Mouse (Mus musculus): ENCODE measurements around the gene Rapgef4. TPM values are rescaled to one million over a fixed set of nuclear protein-coding genes. Genes with fewer than 3 reads are reported as not detected.

Gene Rapgef4
- polyA plus RNA-seq, 1 experiment, result 192 TPM

DNA sequence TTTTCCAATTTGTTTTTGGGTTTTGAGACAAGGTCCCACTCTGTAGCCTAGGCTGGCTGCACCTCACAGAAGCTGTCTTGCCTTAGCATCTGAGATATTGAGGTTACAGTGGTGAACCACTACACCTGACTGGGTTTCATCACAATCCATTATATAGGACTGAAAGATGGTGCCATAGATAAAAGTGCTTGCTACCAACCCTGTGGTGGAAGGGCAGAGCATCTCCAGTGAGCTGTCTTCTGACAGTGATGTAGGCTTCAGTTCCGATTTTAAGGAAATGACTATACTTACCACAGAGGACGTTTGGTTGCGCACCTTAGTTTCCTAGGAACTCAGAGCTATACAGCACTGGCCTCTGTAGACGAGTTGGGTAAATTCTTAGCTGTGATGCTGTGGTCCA is 301.7 kb downstream of the Rapgef4 start:
- 80% methylated on average over 4 of the region's 4 CpGs for WGBS
- Histone ChIP-seq H3K27ac (ENCODE audit: insufficient read depth, low read length) (no peak overlapping the region), H3K4me3 (replicated peaks; ENCODE audit: insufficient read depth, low read depth, low read length) (no peak overlapping the region), H3K27me3 (ENCODE audit: control insufficient read depth, insufficient read depth, low read length) (no peaks in the 10 kb centered on the region; the same call in 1 of the 2 replicates), H3K4me1 (ENCODE audit: control insufficient read depth, insufficient read depth, low read length) (no peaks in the 10 kb centered on the region)
- TF ChIP-seq CTCF (IDR thresholded peaks at IDR 0.05; ENCODE audit: borderline replicate concordance, insufficient read depth, low read depth, low read length) (no peak), POLR2A (IDR thresholded peaks at IDR 0.05; ENCODE audit: borderline replicate concordance, insufficient read depth, low read length) (no peak)
- DNase-seq, result no peak

GRCm38 (mm10) chr2:72284689-72285088 is 303.6 kb downstream of the Rapgef4 start:
- DNase-seq, result peak in 1 of 2 experiments; percentile 44
- WGBS, result 31% methylated on average over 7 of the region's 7 CpGs
- Histone ChIP-seq H3K4me1 (ENCODE audit: control insufficient read depth, insufficient read depth, low read length) (no peaks in the 10 kb centered on the region), H3K27ac (ENCODE audit: insufficient read depth, low read length) (no peak overlapping the region), H3K27me3 (ENCODE audit: control insufficient read depth, insufficient read depth, low read length) (no peaks in the 10 kb centered on the region; the same call in 1 of the 2 replicates), H3K4me3 (replicated peaks; ENCODE audit: insufficient read depth, low read depth, low read length) (no peak overlapping the region)
- no peak for TF ChIP-seq POLR2A (IDR thresholded peaks at IDR 0.05; ENCODE audit: borderline replicate concordance, insufficient read depth, low read length)
- no peak for TF ChIP-seq CTCF (IDR thresholded peaks at IDR 0.05; ENCODE audit: borderline replicate concordance, insufficient read depth, low read depth, low read length)

DNA sequence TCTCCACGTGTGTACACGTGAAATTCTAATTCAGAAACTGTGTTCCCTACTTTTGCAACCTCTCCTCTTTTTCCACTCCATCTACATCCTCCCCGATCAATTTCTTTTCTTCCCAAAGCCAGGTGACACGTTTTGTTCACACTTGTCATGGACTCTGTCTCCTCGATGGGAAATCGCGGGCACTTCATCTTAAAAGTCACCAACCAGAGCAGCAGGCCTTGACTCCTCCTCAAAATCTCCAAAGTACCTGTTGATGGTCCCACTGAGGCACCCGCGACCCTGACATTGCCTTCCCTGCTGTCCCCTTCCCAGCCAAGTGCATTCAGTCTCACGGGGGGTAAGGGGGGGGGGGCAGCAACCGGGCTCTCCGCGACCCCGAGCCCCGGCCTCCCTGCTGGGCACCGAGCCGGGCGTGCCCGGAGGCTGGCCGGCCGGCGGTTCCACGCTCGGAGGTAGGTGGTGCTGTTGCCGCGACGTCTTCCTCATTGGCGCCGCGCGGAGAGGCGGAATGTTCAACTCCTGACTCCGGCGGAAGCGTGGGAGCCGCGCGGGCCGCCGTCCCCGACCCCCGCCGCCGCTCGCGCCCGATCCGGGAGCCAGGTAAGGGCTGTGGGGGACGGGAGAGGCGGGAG is 304.3 kb downstream of the Rapgef4 start, which contains the start of gene Map3k20:
Map3k20 (plus strand) TSS at position 382 of the 632 bp plus-strand sequence.
- TF ChIP-seq CTCF (IDR thresholded peaks at IDR 0.05; ENCODE audit: borderline replicate concordance, insufficient read depth, low read depth, low read length) (no peak), POLR2A (IDR thresholded peaks at IDR 0.05; ENCODE audit: borderline replicate concordance, insufficient read depth, low read length) (no peak)
- Histone ChIP-seq H3K4me1 (ENCODE audit: control insufficient read depth, insufficient read depth, low read length) (no peaks in the 10 kb centered on the region), H3K27ac (ENCODE audit: insufficient read depth, low read length) (no peak within 1 kb of the TSS), H3K4me3 (replicated peaks; ENCODE audit: insufficient read depth, low read depth, low read length) (peak within 1 kb of the TSS; percentile 62), H3K27me3 (ENCODE audit: control insufficient read depth, insufficient read depth, low read length) (no peaks in the 10 kb centered on the region; the same call in 1 of the 2 replicates)
- 3% methylated on average over 50 of the region's 50 CpGs for WGBS
- peak; percentile 55 to 68 for DNase-seq

GRCm38 (mm10) chr2:72285888-72286661 is 305.0 kb downstream of the Rapgef4 start:
- H3K27ac ChIP-seq (ENCODE audit: insufficient read depth, low read length), result no peak overlapping the region

GRCm38 (mm10) chr2:72287142-72287541 is 306.1 kb downstream of the Rapgef4 start:
- Histone ChIP-seq H3K4me3 (replicated peaks; ENCODE audit: insufficient read depth, low read depth, low read length) (no peak overlapping the region), H3K27ac (ENCODE audit: insufficient read depth, low read length) (no peak overlapping the region), H3K4me1 (ENCODE audit: control insufficient read depth, insufficient read depth, low read length) (no peaks in the 10 kb centered on the region), H3K27me3 (ENCODE audit: control insufficient read depth, insufficient read depth, low read length) (no peaks in the 10 kb centered on the region; the same call in 1 of the 2 replicates)
- no peak for DNase-seq
- WGBS, result 86% methylated on average over 4 of the region's 4 CpGs
- TF ChIP-seq POLR2A (IDR thresholded peaks at IDR 0.05; ENCODE audit: borderline replicate concordance, insufficient read depth, low read length) (no peak), CTCF (IDR thresholded peaks at IDR 0.05; ENCODE audit: borderline replicate concordance, insufficient read depth, low read depth, low read length) (no peak)

More at GRCm38 (mm10) chr2:72285888-72286661, 305.0 kb downstream of the Rapgef4 start:
- WGBS, result 3% methylated on average over 49 of the region's 60 CpGs
- H3K4me3 ChIP-seq (replicated peaks; ENCODE audit: insufficient read depth, low read depth, low read length), result peak overlapping the region; percentile 62
- DNase-seq, result peak; percentile 31 to 47
- no peaks in the 10 kb centered on the region; the same call in 1 of the 2 replicates for H3K27me3 ChIP-seq (ENCODE audit: control insufficient read depth, insufficient read depth, low read length)
- no peaks in the 10 kb centered on the region for H3K4me1 ChIP-seq (ENCODE audit: control insufficient read depth, insufficient read depth, low read length)
- TF ChIP-seq POLR2A (IDR thresholded peaks at IDR 0.05; ENCODE audit: borderline replicate concordance, insufficient read depth, low read length) (no peak), CTCF (IDR thresholded peaks at IDR 0.05; ENCODE audit: borderline replicate concordance, insufficient read depth, low read depth, low read length) (no peak)

GRCm38 (mm10) chr2:72288932-72289534 is 308.0 kb downstream of the Rapgef4 start:
- no peak for TF ChIP-seq CTCF (IDR thresholded peaks at IDR 0.05; ENCODE audit: borderline replicate concordance, insufficient read depth, low read depth, low read length)
- no peak for TF ChIP-seq POLR2A (IDR thresholded peaks at IDR 0.05; ENCODE audit: borderline replicate concordance, insufficient read depth, low read length)
- 94% methylated on average over 11 of the region's 11 CpGs for WGBS

DNA sequence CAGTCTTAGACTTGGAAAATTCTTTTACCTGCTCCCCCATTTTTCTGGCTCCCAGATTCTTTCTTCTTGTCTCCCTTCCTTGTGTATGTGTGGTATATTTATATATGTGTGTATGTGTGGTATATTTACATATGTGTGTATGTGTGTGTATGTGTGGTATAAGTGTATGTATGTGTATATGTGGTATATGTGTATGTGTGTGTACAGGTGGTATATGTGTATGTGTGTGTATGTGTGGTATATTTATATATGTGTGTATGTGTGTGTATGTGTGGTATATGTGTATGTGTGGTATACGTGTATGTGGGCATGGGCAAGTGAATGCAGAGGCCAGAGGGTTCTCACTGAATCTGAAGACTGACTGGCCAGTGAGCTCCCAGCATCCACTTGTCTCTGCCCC is 310.1 kb downstream of the Rapgef4 start:
- Histone ChIP-seq H3K27me3 (ENCODE audit: control insufficient read depth, insufficient read depth, low read length) (no peaks in the 10 kb centered on the region; the same call in 1 of the 2 replicates), H3K4me1 (ENCODE audit: control insufficient read depth, insufficient read depth, low read length) (no peaks in the 10 kb centered on the region), H3K4me3 (replicated peaks; ENCODE audit: insufficient read depth, low read depth, low read length) (no peak overlapping the region), H3K27ac (ENCODE audit: insufficient read depth, low read length) (no peak overlapping the region)
- WGBS, result 77% methylated on average over 1 of the region's 1 CpGs
- no peak for TF ChIP-seq POLR2A (IDR thresholded peaks at IDR 0.05; ENCODE audit: borderline replicate concordance, insufficient read depth, low read length)
- no peak for TF ChIP-seq CTCF (IDR thresholded peaks at IDR 0.05; ENCODE audit: borderline replicate concordance, insufficient read depth, low read depth, low read length)
- no peak for DNase-seq

More at GRCm38 (mm10) chr2:72288932-72289534, 308.0 kb downstream of the Rapgef4 start:
- Histone ChIP-seq H3K27me3 (ENCODE audit: control insufficient read depth, insufficient read depth, low read length) (no peaks in the 10 kb centered on the region; the same call in 1 of the 2 replicates), H3K4me1 (ENCODE audit: control insufficient read depth, insufficient read depth, low read length) (no peaks in the 10 kb centered on the region), H3K27ac (ENCODE audit: insufficient read depth, low read length) (no peak overlapping the region), H3K4me3 (replicated peaks; ENCODE audit: insufficient read depth, low read depth, low read length) (no peak overlapping the region)
- no peak for DNase-seq
